Mouse (Mus musculus) small intestine, adult 10 weeks (tissue): ENCODE measurements around the gene Nell1. TPM values are rescaled to one million over a fixed set of nuclear protein-coding genes. Genes with fewer than 3 reads are reported as not detected.

Experiments used
- polyA plus RNA-seq: library from polyadenylated mRNA; stranded (reverse); fragments of 350-450 nt; fragmentation: Illumina TruSeq; extraction: RNeasy Lipid Tissue Mini Kit (QIAGEN cat#74804); gene quantifications from one replicate; pipeline ENCODE4 v1.2.3, GENCODE M21; 2014; ENCODE audit warnings: low replicate concordance

Nell1 gene
- 0.30 TPM for polyA plus RNA-seq

DNA sequence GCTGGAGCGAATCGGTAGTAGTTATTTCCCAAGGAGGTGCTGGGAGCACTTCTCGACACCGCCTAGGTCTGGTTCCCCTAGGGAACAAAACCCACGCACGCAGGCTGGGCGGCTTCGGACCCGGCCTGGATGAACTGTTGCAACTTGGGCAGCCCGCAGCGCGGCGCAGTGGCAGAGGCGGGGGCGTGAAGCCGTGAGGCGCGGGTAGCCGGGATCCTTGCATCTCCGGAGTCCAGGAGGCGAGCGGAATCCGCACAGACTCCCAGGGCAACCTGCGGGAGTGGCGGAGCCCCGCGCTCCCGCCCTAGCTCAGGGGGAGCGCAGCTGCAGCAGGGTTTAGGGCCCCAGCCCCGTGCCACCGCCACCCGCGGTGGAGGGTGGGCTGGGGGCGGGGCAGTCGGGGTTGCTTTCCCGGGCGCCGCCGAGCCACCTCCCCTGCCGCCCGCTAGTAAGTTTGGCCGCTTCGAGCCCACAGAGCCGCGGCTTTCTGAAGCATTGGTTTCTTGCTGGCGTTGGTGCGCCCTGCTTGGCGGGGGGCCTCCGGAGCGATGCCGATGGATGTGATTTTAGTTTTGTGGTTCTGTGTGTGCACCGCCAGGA, at the start of gene Nell1:
TSS of gene Nell1 (plus strand) at position 24 of the 600 bp plus-strand sequence.

GRCm38 (mm10) chr7:50598890-50599289, 624.2 kb downstream of the Nell1 start, which contains the start of gene 4933405O20Rik:
Gene 4933405O20Rik (plus strand): TSS chr7:50599190.

Other genes with a start within 250 kb of the Nell1 start
- gene Htatip2, start 215.7 kb upstream of the Nell1 start, polyA plus RNA-seq = 10.7 TPM
- gene Prmt3, start 196.5 kb upstream of the Nell1 start, polyA plus RNA-seq = 14.1 TPM
- not detected for gene Slc6a5, start 64.7 kb upstream of the Nell1 start, polyA plus RNA-seq